Mouse (Mus musculus) CD8-positive naive resting alpha-beta T cell, adult 2 months (primary cell): ENCODE data around the gene Lpxn.
A peak's percentile ranks its signal among the peaks of the same experiment; 100 is the strongest.

ENCODE experiments used
- DNase-seq, 2 experiments: peaks; one replicate each; pipeline ENCODE4 v3.0.0; 2022; ENCODE audit warnings: low read depth in 2 of 2, low spot score in 2 of 2

Gene Lpxn

DNA sequence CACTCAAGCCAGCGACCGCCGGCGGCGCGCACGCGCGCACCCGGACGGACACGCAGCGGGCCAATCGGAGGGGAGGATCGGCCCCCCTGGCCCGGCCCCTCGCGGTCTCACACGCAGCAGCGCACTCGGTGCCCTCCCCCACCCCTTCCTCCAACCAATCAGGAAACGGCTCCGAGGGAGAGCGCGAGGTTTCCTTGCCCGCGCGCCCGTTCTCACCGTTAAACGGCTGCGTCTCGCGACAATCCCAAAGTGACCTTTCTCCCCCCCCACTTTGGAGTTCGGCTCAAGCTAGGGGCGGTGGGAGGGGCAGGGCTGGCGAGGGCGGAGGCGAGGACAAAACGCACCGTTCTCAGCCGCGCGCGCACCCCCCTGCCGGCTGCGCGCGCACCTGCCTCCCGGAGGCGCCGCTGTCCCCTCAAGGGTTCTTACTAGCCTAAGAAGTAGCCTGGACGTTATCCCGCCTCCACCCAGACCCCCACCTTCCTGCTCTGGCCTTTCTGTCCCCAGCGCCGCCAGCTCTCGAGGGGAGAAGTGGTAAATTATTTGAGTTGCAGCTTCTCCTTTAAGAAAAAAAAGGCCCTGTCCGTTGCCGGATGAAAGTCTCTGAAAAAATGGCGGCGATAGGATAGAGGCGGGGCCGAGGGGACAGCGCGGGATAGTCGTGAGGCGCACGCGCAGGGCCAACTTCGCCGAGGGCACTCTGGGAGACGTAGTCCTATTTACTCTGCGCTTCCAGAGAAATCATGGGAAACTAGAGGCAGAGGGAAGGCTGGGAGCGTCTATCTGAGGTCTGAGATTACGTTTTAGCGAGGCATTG is at the start of gene Lpxn, which contains the start of gene Zfp91:
Gene Lpxn (plus strand): TSS at position 683 of the 817 bp plus-strand sequence.
Gene Zfp91 (minus strand): TSS at position 616 of the 817 bp plus-strand sequence.
- peak; percentile 87 to 90 for DNase-seq

DNA sequence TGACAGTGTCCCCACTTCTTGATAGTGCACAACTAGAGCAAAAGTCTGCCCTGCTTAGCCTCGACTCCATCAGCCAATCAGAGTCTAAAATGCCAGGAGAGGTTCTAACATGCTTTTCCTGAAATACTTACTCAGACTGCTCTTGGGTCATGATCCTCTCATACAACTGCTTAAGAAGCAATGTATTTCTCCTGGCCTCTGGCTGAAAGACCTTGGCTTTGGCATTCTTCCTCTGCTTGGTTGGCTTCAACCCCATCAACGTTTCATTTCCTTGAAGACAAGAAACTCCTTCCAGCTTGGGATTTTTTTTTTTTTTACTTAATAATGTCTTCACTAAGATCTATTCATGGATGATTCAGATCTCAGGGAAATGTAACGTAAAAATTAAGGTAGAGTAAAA is 39.7 kb upstream of the Lpxn start:
- no peak for DNase-seq

- DNase-seq: no peak
Measured at GRCm38 (mm10) chr19:12758936-12759478, 37.0 kb upstream of the Lpxn start.

GRCm38 (mm10) chr19:12759656-12760055 is 36.3 kb upstream of the Lpxn start:
- DNase-seq: no peak

DNA sequence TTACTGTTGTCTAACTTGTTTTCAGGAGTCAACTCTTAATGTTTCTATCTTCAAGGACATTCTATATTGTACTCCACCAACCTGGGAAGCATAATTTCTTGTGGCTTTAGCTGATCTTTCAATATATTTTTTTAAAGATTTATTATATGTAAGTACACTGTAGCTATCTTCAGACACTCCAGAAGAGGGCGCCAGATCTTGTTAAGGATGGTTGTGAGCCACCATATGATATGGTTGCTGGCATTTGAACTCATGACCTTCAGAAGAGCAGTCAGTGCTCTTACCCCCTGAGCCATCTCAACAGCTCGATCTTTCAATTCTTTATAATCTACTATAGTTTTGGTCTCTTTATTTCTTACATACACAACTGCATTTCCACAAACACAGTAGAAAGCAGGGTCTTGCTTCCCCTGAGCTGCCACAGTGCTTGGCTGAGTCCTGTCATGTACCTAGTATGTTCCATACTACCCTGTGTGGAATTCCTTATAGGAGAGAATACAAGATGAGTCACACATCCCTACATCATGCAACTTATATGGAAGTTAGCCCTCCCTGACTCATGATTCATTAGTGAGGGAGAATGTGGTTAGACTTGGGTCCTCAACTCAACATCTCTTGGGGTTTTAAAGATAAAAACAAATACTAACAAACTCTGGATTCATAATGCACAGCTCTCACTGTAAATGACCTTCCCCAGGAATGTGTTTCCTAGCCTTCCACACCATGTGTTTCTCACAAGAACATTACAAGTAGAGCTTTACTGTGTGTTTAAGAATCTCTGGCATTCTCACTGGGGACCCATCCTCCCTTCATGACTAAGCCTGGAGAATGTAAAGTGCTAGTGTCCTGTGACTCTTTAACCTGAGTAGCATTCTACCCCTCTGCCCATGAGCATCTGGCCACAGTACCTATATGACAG is 33.5 kb upstream of the Lpxn start:
- DNase-seq: peak; percentile 3 to 26

- DNase-seq: no peak
Measured at GRCm38 (mm10) chr19:12765308-12765707, 30.7 kb upstream of the Lpxn start, which contains the start of gene Cntf. Gene Cntf, minus strand, starts transcription at chr19:12765632.

DNA sequence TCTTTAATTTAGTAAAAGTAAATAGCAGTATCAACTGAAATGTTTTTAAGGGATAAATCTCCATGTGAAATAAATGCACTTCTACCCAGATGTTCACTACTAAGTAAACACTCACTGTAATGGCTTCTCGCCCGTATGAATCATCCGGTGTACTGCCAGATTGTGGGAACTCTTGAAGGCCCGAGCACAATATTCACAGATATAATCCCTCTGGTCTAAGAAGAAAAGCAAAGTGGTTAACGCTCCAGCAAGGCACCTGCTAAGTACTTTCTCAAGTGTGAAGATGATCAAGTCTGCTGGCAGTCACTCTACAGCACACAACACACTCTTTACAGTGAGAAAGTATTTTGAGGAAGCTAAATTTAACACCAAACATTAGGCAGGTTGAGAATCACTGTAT is 25.1 kb upstream of the Lpxn start:
- DNase-seq: no peak

GRCm38 (mm10) chr19:12780437-12780836 is 15.6 kb upstream of the Lpxn start:
- no peak for DNase-seq

- DNase-seq: no peak
Measured at GRCm38 (mm10) chr19:12786803-12787395, 9.1 kb upstream of the Lpxn start.

- DNase-seq: no peak
Measured at GRCm38 (mm10) chr19:12787721-12788120, 8.3 kb upstream of the Lpxn start.

DNA sequence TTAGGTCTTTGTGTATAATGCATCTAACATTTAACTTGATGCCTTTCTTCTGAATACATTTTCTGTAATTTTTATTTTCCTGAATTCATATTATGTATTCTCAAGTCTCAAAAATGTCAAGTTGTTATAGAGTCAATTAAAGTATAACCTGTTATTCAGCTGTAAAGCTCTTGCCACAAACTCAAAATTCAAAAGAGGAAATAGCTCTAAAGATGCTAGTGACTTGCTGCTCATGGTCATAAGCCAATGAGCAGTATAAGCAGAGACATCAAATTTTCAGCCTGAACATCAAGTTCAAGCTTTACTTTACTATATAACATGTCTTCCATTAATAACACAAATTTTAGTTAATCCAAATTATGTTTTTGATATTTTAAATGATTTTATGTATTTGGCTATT is 3.6 kb upstream of the Lpxn start:
- DNase-seq: no peak

GRCm38 (mm10) chr19:12794056-12795044 is 1.6 kb upstream of the Lpxn start:
- DNase-seq: peak; percentile 90 to 93

GRCm38 (mm10) chr19:12795110-12795509 is 883 bp upstream of the Lpxn start:
- DNase-seq: no peak

DNA sequence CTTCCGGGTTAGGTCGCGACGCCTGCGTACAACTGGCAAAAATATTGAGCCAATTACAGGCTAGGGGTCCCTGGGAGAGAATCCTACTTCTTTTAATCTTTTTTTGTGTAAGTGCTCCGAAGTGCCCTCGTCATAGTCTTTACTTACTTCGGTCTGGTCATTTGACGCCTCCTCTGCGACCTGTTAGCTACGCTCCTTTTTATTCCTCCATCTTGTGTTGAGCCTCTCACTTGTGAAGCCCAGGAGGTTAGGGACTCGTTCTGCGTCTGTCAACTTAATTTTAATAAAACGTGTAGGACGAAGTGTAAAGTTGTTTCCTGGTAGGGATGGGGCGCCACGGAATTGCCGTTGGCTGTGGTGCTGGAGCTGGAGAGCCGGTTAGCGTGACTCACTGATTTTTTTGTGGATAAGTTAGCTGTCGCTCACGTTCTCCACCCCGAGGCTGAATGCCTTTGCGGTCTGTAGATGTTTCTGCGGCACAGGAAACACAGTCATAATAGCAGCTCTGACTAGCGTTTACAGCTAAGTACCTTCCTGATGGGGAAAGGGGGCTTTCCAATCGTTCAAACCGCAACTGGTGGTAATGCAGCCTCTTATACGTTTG is 437 bp downstream of the Lpxn start:
- peak; percentile 82 to 84 for DNase-seq

DNA sequence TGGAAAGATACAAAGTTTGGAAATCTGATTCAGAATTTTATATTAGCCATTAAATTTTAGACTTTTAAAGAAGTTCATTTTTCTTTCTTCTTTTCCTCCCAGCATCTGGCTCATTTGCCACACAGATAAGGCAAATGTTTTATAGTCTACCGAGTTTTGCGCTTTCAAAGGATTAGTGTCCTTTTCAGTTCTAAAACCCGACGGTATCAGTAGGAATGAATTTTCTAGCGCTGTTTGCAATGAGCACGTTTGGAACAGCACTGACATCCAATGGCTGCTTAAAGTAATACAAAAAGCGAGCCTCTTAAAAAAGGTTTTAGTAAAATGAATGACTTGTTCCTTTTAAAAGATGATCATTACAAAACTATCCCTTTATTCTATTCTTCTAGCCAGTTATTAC is 1.1 kb downstream of the Lpxn start:
- DNase-seq: peak in 1 of 2 experiments; percentile 23

- peak; percentile 37 to 50 for DNase-seq
Measured at GRCm38 (mm10) chr19:12798404-12798803, 2.4 kb downstream of the Lpxn start.

- DNase-seq: no peak
Measured at GRCm38 (mm10) chr19:12799081-12799480, 3.1 kb downstream of the Lpxn start.

DNA sequence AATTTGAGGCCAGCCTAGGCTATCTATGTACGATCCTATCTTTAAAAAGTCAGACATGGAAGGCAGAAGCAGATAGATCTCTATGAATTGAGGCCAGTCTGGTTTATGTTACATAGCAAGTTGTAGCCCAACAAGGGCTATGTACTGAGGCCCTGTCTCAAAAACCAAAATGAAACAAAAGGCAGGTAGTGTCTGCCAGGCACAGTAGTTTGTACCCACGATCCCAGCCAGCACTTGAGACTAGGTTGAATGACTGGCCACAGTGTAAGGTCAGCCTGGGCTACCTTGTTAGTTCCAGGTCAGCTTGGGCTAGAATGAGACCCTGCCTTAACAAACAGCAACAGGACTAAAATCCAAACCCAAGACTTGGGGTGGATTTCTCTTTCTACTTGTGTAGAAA is 4.6 kb downstream of the Lpxn start:
- DNase-seq: no peak

- no peak for DNase-seq
Measured at GRCm38 (mm10) chr19:12801046-12801445, 5.1 kb downstream of the Lpxn start.

DNA sequence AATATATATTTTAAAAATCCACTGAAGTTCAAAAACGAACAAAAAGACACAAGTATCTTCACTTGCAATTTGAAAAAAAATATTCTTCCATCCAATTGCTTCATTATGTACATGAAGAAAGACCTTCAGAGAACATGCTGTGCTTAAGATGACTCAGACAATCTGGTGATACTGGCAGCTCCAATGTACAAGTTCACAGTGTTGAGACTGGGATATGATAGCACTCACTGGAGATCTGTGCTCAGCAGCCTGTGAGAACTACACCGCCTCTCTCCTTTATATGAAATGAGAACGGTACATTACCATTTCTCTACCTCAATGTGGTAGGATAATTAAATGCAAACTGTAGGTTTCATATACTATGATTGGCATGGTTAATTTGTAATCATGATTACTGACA is 6.8 kb downstream of the Lpxn start:
- DNase-seq: no peak
